Comparison of ENCODE assay signal across 7 mouse cellular contexts in genomic region chr8:104219806-104220205, GRCm38 (mm10). TPM values are rescaled to one million over a fixed set of nuclear protein-coding genes. Genes with fewer than 3 reads are reported as not detected.
A peak's percentile ranks its signal among the peaks of the same experiment; 100 is the strongest.
DNase-seq lines count a peak whose midpoint lies in the region; ATAC-seq and TF ChIP-seq lines count a peak whose summit lies in the region.

No protein-coding gene starts in this region.

- no peaks in the 10 kb centered on the region for H3K27me3 ChIP-seq in intestine, embryonic 16.5 days (replicated peaks; ENCODE audit: control insufficient read depth, insufficient read depth, low read length)
- no peaks in the 10 kb centered on the region for H3K27me3 ChIP-seq in midbrain, embryonic 10.5 days (ENCODE audit: low read depth, poor library complexity, severe bottlenecking)

- intact Hi-C loops in gastrocnemius, adult 2 months (cut with DNase I), result loop anchor here (1.0 to 2.0 kb wide), 2 partner anchors 74 to 129 kb away; no protein-coding TSS in a partner anchor
- intact Hi-C loops in left cerebral cortex, postnatal 14 days (cut with DNase I), result loop anchor here (1.0 to 2.0 kb wide), 2 partner anchors 74 to 121 kb away; no protein-coding TSS in a partner anchor

- peak; percentile 66 for DNase-seq in cerebellum, postnatal 36 days
- peak; percentile 78 for DNase-seq in gastrocnemius, adult 2 months
- peak; percentile 81 to 85 for DNase-seq in left cerebral cortex, postnatal 14 days (ENCODE audit: low spot score in 2 of 2)
- DNase-seq in midbrain, embryonic 10.5 days (ENCODE audit: low spot score), result peak; percentile 82
- peak; percentile 55 to 57 for DNase-seq in right cerebral cortex, postnatal 36 days (ENCODE audit: low spot score in 2 of 2)

- H3K27ac ChIP-seq in gastrocnemius, adult 2 months, result no peak overlapping the region
- no peak overlapping the region for H3K27ac ChIP-seq in intestine, embryonic 16.5 days (ENCODE audit: low read length)
- H3K27ac ChIP-seq in midbrain, embryonic 10.5 days (replicated peaks), result no peak overlapping the region

- peak; percentile 95 for TF ChIP-seq CTCF in gastrocnemius, adult 2 months (IDR thresholded peaks at IDR 0.05)

- H3K9me3 ChIP-seq in intestine, embryonic 16.5 days (ENCODE audit: control insufficient read depth, low read length), result no peaks in the 10 kb centered on the region
- peaks cover 6% of the 10 kb centered on the region; the same call in 1 of the 2 replicates for H3K9me3 ChIP-seq in midbrain, embryonic 10.5 days (replicated peaks)

- H3K9ac ChIP-seq in intestine, embryonic 16.5 days (ENCODE audit: low read depth, low read length), result no peak overlapping the region

- no peaks in the 10 kb centered on the region for H3K4me1 ChIP-seq in intestine, embryonic 16.5 days (ENCODE audit: control insufficient read depth, insufficient read depth, low read length)
- peaks cover 9% of the 10 kb centered on the region; the same call in 1 of the 2 replicates for H3K4me1 ChIP-seq in midbrain, embryonic 10.5 days

- no peaks in the 10 kb centered on the region for H3K36me3 ChIP-seq in intestine, embryonic 16.5 days (ENCODE audit: control insufficient read depth, insufficient read depth, low read length)
- H3K36me3 ChIP-seq in midbrain, embryonic 10.5 days, result peaks cover 14% of the 10 kb centered on the region

- H3K4me2 ChIP-seq in intestine, embryonic 16.5 days (ENCODE audit: low read depth, low read length), result no peak overlapping the region

- peak; percentile 65 for ATAC-seq in activated CD4-positive, CD25-positive, alpha-beta regulatory T cell, adult 4 months
- peak; percentile 73; the same call in 1 of the 2 replicates for ATAC-seq in intestine, embryonic 16.5 days

- WGBS in intestine, embryonic 16.5 days, result 43% methylated on average over 5 of the region's 5 CpGs
- 40% methylated on average over 5 of the region's 5 CpGs for WGBS in midbrain, embryonic 10.5 days

- H3K4me3 ChIP-seq in gastrocnemius, adult 2 months, result no peak overlapping the region
- no peak overlapping the region for H3K4me3 ChIP-seq in intestine, embryonic 16.5 days (ENCODE audit: low read length)
- no peak overlapping the region for H3K4me3 ChIP-seq in midbrain, embryonic 10.5 days

RNA-seq across cellular contexts. Expression of gene Tk2, which starts 28.6 kb away (rescaled TPM):
- polyA plus RNA-seq in activated CD4-positive, CD25-positive, alpha-beta regulatory T cell, adult 4 months (2017; shearing (Covaris generic)), result 10 to 100 TPM; 39.5 to 41.6 TPM
- total RNA-seq in gastrocnemius, adult 2 months (2021), result 1 to 10 TPM; 2.7 to 3.6 TPM
- polyA plus RNA-seq in intestine, embryonic 16.5 days (2015; fragmentation: Nextera tagmentation; extraction: Ambion mirVana), result 13.4 and 14.0 TPM in 2 replicates
- 10 to 100 TPM; 37.3 to 39.9 TPM for total RNA-seq in left cerebral cortex, postnatal 14 days (2021)
- polyA plus RNA-seq in midbrain, embryonic 10.5 days (2016; fragmentation: Nextera tagmentation; extraction: Ambion mirVana), result 29.3 and 30.3 TPM in 2 replicates

RNA-seq across cellular contexts. Expression of gene Cklf, which starts 30.9 kb away (rescaled TPM):
- 100 to 1,000 TPM in 1 of 2 experiments, 10 to 100 TPM in 1; 92.7 to 102 TPM for polyA plus RNA-seq in activated CD4-positive, CD25-positive, alpha-beta regulatory T cell, adult 4 months (2017; shearing (Covaris generic))
- 1 to 10 TPM; 1.4 to 3.8 TPM for total RNA-seq in gastrocnemius, adult 2 months (2021)
- polyA plus RNA-seq in intestine, embryonic 16.5 days (2015; fragmentation: Nextera tagmentation; extraction: Ambion mirVana), result 27.6 and 30.6 TPM in 2 replicates
- total RNA-seq in left cerebral cortex, postnatal 14 days (2021), result 1 to 10 TPM; 8.7 to 8.9 TPM
- 44.1 and 45.6 TPM in 2 replicates for polyA plus RNA-seq in midbrain, embryonic 10.5 days (2016; fragmentation: Nextera tagmentation; extraction: Ambion mirVana)

RNA-seq across cellular contexts. Expression of gene Bean1, which starts 49.6 kb away (rescaled TPM):
- not detected for polyA plus RNA-seq in activated CD4-positive, CD25-positive, alpha-beta regulatory T cell, adult 4 months (2017; shearing (Covaris generic))
- total RNA-seq in gastrocnemius, adult 2 months (2021), result under 1 TPM; 0.08 to 0.39 TPM
- polyA plus RNA-seq in intestine, embryonic 16.5 days (2015; fragmentation: Nextera tagmentation; extraction: Ambion mirVana), result 0.82 and 1.1 TPM in 2 replicates
- total RNA-seq in left cerebral cortex, postnatal 14 days (2021), result 10 to 100 TPM; 13.8 to 15.4 TPM
- polyA plus RNA-seq in midbrain, embryonic 10.5 days (2016; fragmentation: Nextera tagmentation; extraction: Ambion mirVana), result 0.20 and 0.56 TPM in 2 replicates
